Mouse (Mus musculus) spleen, adult 2 months (tissue): Measurements from ENCODE around the gene Siae.

ENCODE experiments used
- CTCF ChIP-seq: fragments of 200-500 bp; IDR thresholded peaks from 2 replicates; pipeline ENCODE4 v1.5.1; 2011; ENCODE audit warnings: mild to moderate bottlenecking, inconsistent platforms; ENCODE audit not compliant: insufficient read depth, insufficient read length, insufficient replicate concordance; ENCODE audit errors: extremely low read depth
- POLR2A ChIP-seq: fragments of 200-500 bp; IDR thresholded peaks from 2 replicates; pipeline ENCODE4 v1.6.1; 2011; ENCODE audit warnings: low read depth, low read length, inconsistent platforms

DNA sequence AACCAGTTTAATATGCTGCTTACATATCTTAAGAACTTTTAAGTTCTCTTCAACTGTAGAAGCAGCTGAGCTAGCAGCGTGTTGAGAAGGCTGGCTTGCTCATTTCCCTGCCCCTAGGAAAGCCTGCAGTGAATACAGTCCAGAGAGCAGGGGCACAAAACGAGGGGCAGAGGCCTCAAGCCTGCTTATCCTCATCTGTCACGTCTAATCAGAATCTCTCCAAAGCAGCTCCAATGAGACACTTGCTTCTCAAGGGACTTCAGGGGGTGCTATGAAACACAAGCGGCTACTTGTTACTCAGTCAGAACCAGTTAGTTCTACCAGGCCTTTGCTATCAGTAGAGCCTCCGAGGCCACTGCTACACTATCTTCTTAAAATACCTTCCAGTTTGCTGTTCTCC, 98.3 kb downstream of the Siae start:
- TF ChIP-seq CTCF (no peak), POLR2A (no peak)
